Mouse (Mus musculus) midbrain, embryonic 13.5 days (tissue): ENCODE results near the gene Gm45837. TPM values are rescaled to one million over a fixed set of nuclear protein-coding genes. Genes with fewer than 3 reads are reported as not detected.

Source experiments
- ATAC-seq: fragments of 200-750 bp; cut with Nextera tagmentation; 2 replicates; pipeline ENCODE4 v1.8.0; 2017; ENCODE audit warnings: mild to moderate bottlenecking, moderate TSS enrichment, moderate library complexity
- H3K27ac ChIP-seq: fragments of 300-500 bp; sonication (generic); 2 replicates; pipeline ENCODE4 v1.5.1; 2015; ENCODE audit warnings: inconsistent platforms, mild to moderate bottlenecking, moderate library complexity
- H3K27me3 ChIP-seq: fragments of 300-500 bp; sonication (generic); 2 replicates; pipeline ENCODE4 v1.6.1; 2015; ENCODE audit warnings: mild to moderate bottlenecking, inconsistent platforms
- H3K36me3 ChIP-seq: fragments of 300-500 bp; sonication (generic); 2 replicates; pipeline ENCODE4 v1.6.1; 2015; ENCODE audit warnings: mild to moderate bottlenecking, inconsistent platforms
- H3K4me1 ChIP-seq: fragments of 300-500 bp; sonication (generic); replicated peaks from 2 replicates; pipeline ENCODE4 v1.6.1; 2015; ENCODE audit warnings: inconsistent platforms
- H3K4me2 ChIP-seq: fragments of 300-500 bp; sonication (generic); replicated peaks from 2 replicates; pipeline ENCODE4 v1.6.1; 2015; ENCODE audit warnings: moderate library complexity, mild to moderate bottlenecking, inconsistent platforms
- H3K4me3 ChIP-seq: fragments of 300-500 bp; sonication (generic); replicated peaks from 2 replicates; pipeline ENCODE4 v1.5.1; 2015; ENCODE audit warnings: mild to moderate bottlenecking, inconsistent platforms
- H3K9ac ChIP-seq: fragments of 300-500 bp; sonication (generic); replicated peaks from 2 replicates; pipeline ENCODE4 v1.6.1; 2015; ENCODE audit warnings: mild to moderate bottlenecking, inconsistent platforms
- H3K9me3 ChIP-seq: fragments of 300-500 bp; sonication (generic); 2 replicates; pipeline ENCODE4 v1.6.1; 2016; ENCODE audit warnings: mild to moderate bottlenecking, inconsistent platforms
- WGBS: fragments of 180-500 bp; shearing (Covaris S2); methylation state at CpG from one replicate; pipeline ENCODE4 v1.1.7; 2015; 5-methylcytosine and 5-hydroxymethylcytosine counted together
- polyA plus RNA-seq: library from polyadenylated mRNA; unstranded; fragments of >200 nt; fragmentation: Nextera tagmentation; extraction: Ambion mirVana; gene quantifications from 2 replicates; pipeline ENCODE4 v1.2.1, GENCODE M21; 2015

Gm45837 gene
- polyA plus RNA-seq, 1 experiment from 2014 or later, result not detected

- Histone ChIP-seq H3K36me3 (no peaks in the 10 kb centered on the region), H3K4me3 (no peak overlapping the region), H3K27ac (no peak overlapping the region), H3K4me2 (no peak overlapping the region), H3K9ac (no peak overlapping the region), H3K27me3 (no peaks in the 10 kb centered on the region), H3K9me3 (no peaks in the 10 kb centered on the region), H3K4me1 (peaks cover 6% of the 10 kb centered on the region; the same call in 1 of the 2 replicates)
- ATAC-seq, result no peak
- WGBS, result 71% methylated on average over 6 of the region's 6 CpGs
Observed at GRCm38 (mm10) chr7:101516460-101516859, 105.8 kb downstream of the Gm45837 start.

DNA sequence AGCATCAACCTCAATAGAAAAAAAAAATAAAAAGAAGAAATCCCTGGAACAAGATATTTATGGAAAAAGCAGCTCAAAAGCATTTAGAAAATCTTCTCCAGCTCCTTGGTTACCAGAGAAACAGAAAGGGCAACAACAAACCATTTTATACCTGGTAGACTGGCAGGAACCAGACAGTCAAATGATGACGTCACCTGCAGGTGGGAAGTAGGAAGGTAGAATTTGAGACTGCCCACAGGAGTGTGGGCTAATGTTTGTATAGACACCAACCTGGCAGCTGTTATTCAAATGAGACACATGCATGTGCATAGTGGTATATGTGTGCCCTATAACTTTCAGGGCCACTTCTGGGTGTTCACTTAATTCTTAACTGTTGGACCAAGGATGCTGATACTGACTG lies 111.0 kb downstream of the Gm45837 start:
- ATAC-seq, result no peak
- Histone ChIP-seq H3K4me3 (no peak overlapping the region), H3K36me3 (no peaks in the 10 kb centered on the region), H3K27ac (no peak overlapping the region), H3K9ac (no peak overlapping the region), H3K27me3 (no peaks in the 10 kb centered on the region), H3K9me3 (no peaks in the 10 kb centered on the region), H3K4me1 (peaks cover 10% of the 10 kb centered on the region; the same call in 1 of the 2 replicates), H3K4me2 (no peak overlapping the region)
- WGBS, result 88% methylated on average over 1 of the region's 1 CpGs

DNA sequence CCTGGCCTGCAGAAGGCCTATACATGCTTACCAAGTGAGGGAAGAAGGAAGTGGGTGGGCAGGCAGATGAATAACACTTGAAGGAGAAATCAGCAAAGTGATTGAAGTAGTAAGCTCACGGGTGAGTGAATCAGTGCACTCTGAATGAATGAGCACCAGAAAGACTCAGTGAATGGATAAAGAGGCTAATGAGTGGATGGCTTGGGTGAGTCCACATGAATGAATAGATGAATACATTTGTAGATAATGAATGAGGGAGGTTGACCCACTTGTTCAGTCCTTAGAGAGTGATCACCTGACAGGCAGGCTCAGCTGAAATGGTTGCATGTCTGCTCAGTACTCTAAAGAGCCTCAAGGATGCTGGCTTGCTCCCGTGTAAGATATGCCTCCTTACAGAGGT lies 112.5 kb downstream of the Gm45837 start:
- Histone ChIP-seq H3K36me3 (no peaks in the 10 kb centered on the region), H3K27ac (no peak overlapping the region), H3K9me3 (no peaks in the 10 kb centered on the region), H3K9ac (no peak overlapping the region), H3K4me2 (no peak overlapping the region), H3K4me3 (no peak overlapping the region), H3K27me3 (no peaks in the 10 kb centered on the region), H3K4me1 (peaks cover 10% of the 10 kb centered on the region; the same call in 1 of the 2 replicates)
- peak; percentile 37; the same call in 1 of the 2 replicates for ATAC-seq
- WGBS, result 27% methylated on average over 2 of the region's 2 CpGs

DNA sequence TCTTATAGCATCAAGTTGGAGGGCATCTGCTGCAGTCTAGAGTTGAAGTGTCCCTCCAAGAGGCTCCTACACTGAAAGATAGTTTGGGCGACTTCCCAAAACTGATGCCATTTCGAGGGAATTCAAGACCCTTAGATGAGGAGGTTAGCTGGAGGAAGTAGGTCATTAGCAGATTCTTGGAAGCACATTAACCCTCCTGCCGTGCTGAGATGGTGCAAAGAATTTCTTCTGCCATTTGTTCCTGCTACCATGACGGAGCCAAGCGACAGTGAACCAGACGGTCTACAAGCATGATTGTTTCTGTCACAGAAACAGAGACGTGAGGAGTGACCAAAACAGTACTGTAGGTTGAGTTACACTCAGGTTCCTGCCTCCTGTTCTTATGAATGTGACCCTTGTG lies 115.8 kb downstream of the Gm45837 start:
- Histone ChIP-seq H3K27me3 (no peaks in the 10 kb centered on the region), H3K4me1 (peaks cover 10% of the 10 kb centered on the region; the same call in 1 of the 2 replicates), H3K27ac (no peak overlapping the region), H3K9ac (no peak overlapping the region), H3K9me3 (no peaks in the 10 kb centered on the region), H3K4me3 (no peak overlapping the region), H3K36me3 (no peaks in the 10 kb centered on the region), H3K4me2 (no peak overlapping the region)
- ATAC-seq, result no peak
- WGBS, result 88% methylated on average over 7 of the region's 7 CpGs

- no peak for ATAC-seq
- WGBS, result 31% methylated on average over 5 of the region's 5 CpGs
- Histone ChIP-seq H3K9me3 (no peaks in the 10 kb centered on the region), H3K27ac (no peak overlapping the region), H3K4me3 (no peak overlapping the region), H3K27me3 (no peaks in the 10 kb centered on the region), H3K4me1 (peaks cover 16% of the 10 kb centered on the region), H3K9ac (no peak overlapping the region), H3K4me2 (no peak overlapping the region), H3K36me3 (no peaks in the 10 kb centered on the region)
Observed at GRCm38 (mm10) chr7:101534428-101534827, 123.7 kb downstream of the Gm45837 start.

DNA sequence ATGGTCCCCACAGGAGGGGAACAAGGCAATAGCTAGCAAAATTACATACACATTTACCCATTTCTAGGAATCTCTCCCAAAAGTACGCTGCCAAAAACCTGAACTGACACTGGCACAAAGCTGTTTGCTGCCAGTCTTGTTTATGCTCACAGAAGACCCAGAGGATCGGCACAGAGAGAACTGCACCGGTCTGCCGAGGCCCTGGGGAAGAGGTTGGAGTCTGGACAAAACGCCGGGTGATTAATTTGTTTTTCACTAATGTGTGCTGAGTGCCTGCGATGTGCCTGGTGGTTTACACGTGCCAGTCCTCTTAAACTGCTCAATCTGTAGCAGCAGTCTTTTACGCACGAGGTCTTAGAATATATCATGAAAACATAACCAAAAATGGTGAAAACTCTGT lies 124.4 kb downstream of the Gm45837 start:
- 68% methylated on average over 10 of the region's 10 CpGs for WGBS
- peaks cover 16% of the 10 kb centered on the region for H3K4me1 ChIP-seq
- H3K9ac ChIP-seq, result no peak overlapping the region
- no peak overlapping the region for H3K4me2 ChIP-seq
- H3K36me3 ChIP-seq, result no peaks in the 10 kb centered on the region
- H3K27me3 ChIP-seq, result no peaks in the 10 kb centered on the region
- no peak overlapping the region for H3K4me3 ChIP-seq
- ATAC-seq, result no peak
- H3K27ac ChIP-seq, result no peak overlapping the region
- no peaks in the 10 kb centered on the region for H3K9me3 ChIP-seq

GRCm38 (mm10) chr7:101535517-101535916 lies 124.8 kb downstream of the Gm45837 start:
- Histone ChIP-seq H3K9ac (no peak overlapping the region), H3K27me3 (no peaks in the 10 kb centered on the region)
- 72% methylated on average over 5 of the region's 5 CpGs for WGBS

DNA sequence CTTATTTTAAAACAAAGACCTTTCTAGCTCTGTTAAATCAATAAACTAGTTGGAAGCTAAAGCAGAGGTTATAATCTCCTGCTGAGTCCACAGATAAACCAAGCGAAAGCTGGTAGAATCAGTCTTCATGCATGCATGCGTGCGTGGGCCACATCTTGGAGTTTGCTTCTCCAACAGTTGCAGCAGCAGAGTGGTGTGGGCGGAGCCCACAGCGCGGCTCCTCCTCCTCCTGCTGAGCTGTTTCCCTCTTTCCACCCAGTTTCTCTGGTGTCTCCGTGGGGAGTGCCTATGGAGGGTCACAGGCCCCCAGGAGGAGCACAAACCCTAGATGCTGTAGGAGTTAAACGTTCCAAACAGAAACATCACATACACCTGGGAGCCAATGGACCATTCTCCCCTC lies 126.9 kb downstream of the Gm45837 start:
- WGBS, result 53% methylated on average over 8 of the region's 8 CpGs
- H3K36me3 ChIP-seq, result no peaks in the 10 kb centered on the region
- no peaks in the 10 kb centered on the region for H3K9me3 ChIP-seq
- H3K4me1 ChIP-seq, result peaks cover 20% of the 10 kb centered on the region
- no peak overlapping the region for H3K4me2 ChIP-seq
- no peak overlapping the region for H3K27ac ChIP-seq
- no peak for ATAC-seq
- H3K4me3 ChIP-seq, result no peak overlapping the region
- no peak overlapping the region for H3K9ac ChIP-seq
- H3K27me3 ChIP-seq, result no peaks in the 10 kb centered on the region

More at GRCm38 (mm10) chr7:101535517-101535916, 124.8 kb downstream of the Gm45837 start:
- Histone ChIP-seq H3K4me2 (no peak overlapping the region), H3K4me3 (no peak overlapping the region), H3K9me3 (no peaks in the 10 kb centered on the region), H3K4me1 (peaks cover 16% of the 10 kb centered on the region), H3K36me3 (no peaks in the 10 kb centered on the region), H3K27ac (no peak overlapping the region)
- no peak for ATAC-seq

- Histone ChIP-seq H3K4me3 (no peak overlapping the region), H3K4me2 (no peak overlapping the region), H3K27me3 (no peaks in the 10 kb centered on the region), H3K9ac (no peak overlapping the region), H3K9me3 (no peaks in the 10 kb centered on the region), H3K27ac (no peak overlapping the region), H3K4me1 (peaks cover 20% of the 10 kb centered on the region), H3K36me3 (no peaks in the 10 kb centered on the region)
- no peak for ATAC-seq
- 62% methylated on average over 14 of the region's 14 CpGs for WGBS
Observed at GRCm38 (mm10) chr7:101538141-101538933, 127.7 kb downstream of the Gm45837 start.

DNA sequence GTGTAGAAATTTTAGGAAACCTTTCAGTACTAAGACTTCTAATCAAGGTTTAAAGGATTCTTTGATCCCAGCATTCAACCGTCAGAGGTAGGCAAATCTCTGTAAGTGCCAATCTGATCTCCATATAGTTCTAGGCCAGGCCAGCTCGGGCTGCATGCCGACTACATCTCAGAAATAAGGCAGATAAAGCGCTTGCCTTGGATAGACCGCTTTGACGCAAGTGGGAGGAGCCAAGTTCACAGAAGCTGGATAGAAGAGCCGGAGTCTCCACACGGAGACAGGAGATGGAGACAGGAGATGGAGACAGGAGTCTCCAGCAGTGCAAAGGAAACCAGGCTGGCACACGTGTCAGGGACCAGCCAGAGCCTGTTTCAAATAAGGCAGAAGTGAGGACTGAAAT lies 129.1 kb downstream of the Gm45837 start:
- 37% methylated on average over 9 of the region's 9 CpGs for WGBS
- H3K9me3 ChIP-seq, result no peaks in the 10 kb centered on the region
- no peak overlapping the region for H3K4me3 ChIP-seq
- no peak overlapping the region for H3K9ac ChIP-seq
- ATAC-seq, result 0 out of 2 replicates have a peak, but pooled peaks have one; percentile 22
- H3K27ac ChIP-seq, result no peak overlapping the region
- no peaks in the 10 kb centered on the region for H3K36me3 ChIP-seq
- H3K27me3 ChIP-seq, result no peaks in the 10 kb centered on the region
- H3K4me1 ChIP-seq, result peaks cover 15% of the 10 kb centered on the region
- no peak overlapping the region for H3K4me2 ChIP-seq

DNA sequence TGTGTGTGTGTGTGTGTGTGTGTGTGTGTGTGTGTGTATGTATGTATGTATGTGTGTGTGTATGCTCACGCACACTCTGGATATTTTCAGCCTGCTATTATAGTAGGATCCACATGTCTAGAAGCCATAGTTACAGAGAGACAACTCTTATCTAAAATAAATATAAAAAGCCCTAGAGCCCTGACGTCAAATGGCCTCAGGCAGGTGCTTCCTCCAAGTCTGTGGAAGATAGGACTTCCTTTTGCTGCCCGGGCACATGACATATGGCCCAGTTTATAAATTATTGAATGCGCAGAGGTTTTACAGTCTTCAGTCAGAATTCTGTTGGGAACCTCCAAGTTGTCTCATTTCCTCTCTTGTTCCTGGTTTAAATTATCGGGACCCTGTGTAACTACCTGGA lies 130.0 kb downstream of the Gm45837 start:
- no peaks in the 10 kb centered on the region for H3K9me3 ChIP-seq
- H3K4me2 ChIP-seq, result no peak overlapping the region
- no peak overlapping the region for H3K4me3 ChIP-seq
- ATAC-seq, result 0 out of 2 replicates have a peak, but pooled peaks have one; percentile 12
- WGBS, result 77% methylated on average over 5 of the region's 5 CpGs
- no peak overlapping the region for H3K27ac ChIP-seq
- no peaks in the 10 kb centered on the region for H3K27me3 ChIP-seq
- H3K4me1 ChIP-seq, result peaks cover 6% of the 10 kb centered on the region
- H3K36me3 ChIP-seq, result no peaks in the 10 kb centered on the region
- no peak overlapping the region for H3K9ac ChIP-seq

GRCm38 (mm10) chr7:101541132-101541531 lies 130.4 kb downstream of the Gm45837 start:
- ATAC-seq, result peak; percentile 73; the same call in 1 of the 2 replicates
- H3K27me3 ChIP-seq, result no peaks in the 10 kb centered on the region
- no peaks in the 10 kb centered on the region for H3K9me3 ChIP-seq
- 0 out of 2 replicates have a peak overlapping the region, but pooled peaks have one; percentile 1 for H3K4me2 ChIP-seq
- H3K27ac ChIP-seq, result no peak overlapping the region
- peaks cover 4% of the 10 kb centered on the region; the same call in 1 of the 2 replicates for H3K4me1 ChIP-seq
- 4% methylated on average over 11 of the region's 11 CpGs for WGBS
- H3K4me3 ChIP-seq, result no peak overlapping the region
- H3K36me3 ChIP-seq, result no peaks in the 10 kb centered on the region
- H3K9ac ChIP-seq, result no peak overlapping the region
